Mouse (Mus musculus) left cerebral cortex, adult 11 months (tissue): ENCODE measurements around the gene Gfral.

Source experiments
- DNase-seq: peaks from one replicate; pipeline ENCODE4 v3.0.0; 2022; ENCODE audit warnings: low spot score

Gfral gene

GRCm38 (mm10) chr9:76122888-76123287 is 90.6 kb downstream of the Gfral start:
- DNase-seq: peak; percentile 27
